Mouse (Mus musculus): ENCODE data around the gene Tap1. TPM values are rescaled to one million over a fixed set of nuclear protein-coding genes. Genes with fewer than 3 reads are reported as not detected.

The Tap1 gene
- 2.4 and 2.7 TPM in 2 replicates for polyA plus RNA-seq (2012; rRNA removed)

GRCm38 (mm10) chr17:34187261-34187916 is at the start of gene Tap1, which contains the start of gene Psmb9:
TSS of gene Tap1 (plus strand) at chr17:34187553.
TSS of gene Psmb9 (minus strand) at chr17:34187764.

GRCm38 (mm10) chr17:34143033-34143432 is 44.3 kb upstream of the Tap1 start, which contains the start of gene H2-DMb2:
TSS of gene H2-DMb2 (plus strand) at chr17:34143307.

GRCm38 (mm10) chr17:34152923-34153322 is 34.4 kb upstream of the Tap1 start, which contains the start of gene H2-DMb1:
TSS of gene H2-DMb1 (plus strand) at chr17:34153072.

GRCm38 (mm10) chr17:34196941-34197894 is 9.9 kb downstream of the Tap1 start, which contains the start of gene Psmb8:
TSS of gene Psmb8 (plus strand) at chr17:34197721.

GRCm38 (mm10) chr17:34203444-34203843 is 16.1 kb downstream of the Tap1 start, which contains the start of gene Tap2:
TSS of gene Tap2 (plus strand) at chr17:34203527.

GRCm38 (mm10) chr17:34238706-34239105 is 51.4 kb downstream of the Tap1 start, which contains the start of gene H2-Ob:
TSS of gene H2-Ob (plus strand) at chr17:34238903.

Other genes with a start within 250 kb of the Tap1 start
- 72.9 and 74.1 TPM in 2 replicates for gene Pfdn6, start 247.2 kb upstream of the Tap1 start, polyA plus RNA-seq (2012; rRNA removed)
- gene Wdr46, start 246.9 kb upstream of the Tap1 start, polyA plus RNA-seq (2012; rRNA removed), result 17.6 and 21.4 TPM in 2 replicates
- 1.0 and 1.2 TPM in 2 replicates for gene B3galt4, start 236.1 kb upstream of the Tap1 start, polyA plus RNA-seq (2012; rRNA removed)
- gene Vps52, start 231.7 kb upstream of the Tap1 start, polyA plus RNA-seq (2012; rRNA removed), result 15.7 and 18.1 TPM in 2 replicates
- 1,154 and 1,315 TPM in 2 replicates for gene Rps18, start 231.6 kb upstream of the Tap1 start, polyA plus RNA-seq (2012; rRNA removed)
- gene H2-K1, start 187.2 kb upstream of the Tap1 start, polyA plus RNA-seq (2012; rRNA removed), result 115 and 137 TPM in 2 replicates
- 9.6 and 10.5 TPM in 2 replicates for gene Ring1, start 162.9 kb upstream of the Tap1 start, polyA plus RNA-seq (2012; rRNA removed)
- 28.0 and 29.0 TPM in 2 replicates for gene H2-Ke6, start 159.5 kb upstream of the Tap1 start, polyA plus RNA-seq (2012; rRNA removed)
- 27.2 and 30.7 TPM in 2 replicates for gene Slc39a7, start 155.9 kb upstream of the Tap1 start, polyA plus RNA-seq (2012; rRNA removed)
- 15.0 and 18.0 TPM in 2 replicates for gene Rxrb, start 155.7 kb upstream of the Tap1 start, polyA plus RNA-seq (2012; rRNA removed)
- gene Col11a2, start 148.1 kb upstream of the Tap1 start, polyA plus RNA-seq (2012; rRNA removed), result 0.27 and 0.33 TPM in 2 replicates
- 0.32 and 0.41 TPM in 2 replicates for gene H2-Oa, start 95.2 kb upstream of the Tap1 start, polyA plus RNA-seq (2012; rRNA removed)
- gene H2-DMa, start 68.0 kb upstream of the Tap1 start, polyA plus RNA-seq (2012; rRNA removed), result 2.2 and 3.2 TPM in 2 replicates
- 53.0 and 53.8 TPM in 2 replicates for gene Brd2, start 64.9 kb upstream of the Tap1 start, polyA plus RNA-seq (2012; rRNA removed)
- gene H2-DMb2, start 44.2 kb upstream of the Tap1 start, polyA plus RNA-seq (2012; rRNA removed), result 0.18 and 0.41 TPM in 2 replicates
- gene H2-DMb1, start 34.5 kb upstream of the Tap1 start, polyA plus RNA-seq (2012; rRNA removed), result 0.68 and 1.0 TPM in 2 replicates
- 5.4 and 6.2 TPM in 2 replicates for gene Psmb9, start 211 bp downstream of the Tap1 start, polyA plus RNA-seq (2012; rRNA removed)
- gene Psmb8, start 10.2 kb downstream of the Tap1 start, polyA plus RNA-seq (2012; rRNA removed), result 10.8 and 12.8 TPM in 2 replicates
- 2.8 and 3.3 TPM in 2 replicates for gene Tap2, start 16.0 kb downstream of the Tap1 start, polyA plus RNA-seq (2012; rRNA removed)
- gene H2-Ob, start 51.4 kb downstream of the Tap1 start, polyA plus RNA-seq (2012; rRNA removed), result 0.12 and 0.17 TPM in 2 replicates
- 1.5 and 1.9 TPM in 2 replicates for gene H2-Ab1, start 70.1 kb downstream of the Tap1 start, polyA plus RNA-seq (2012; rRNA removed)
- 1.1 and 1.2 TPM in 2 replicates for gene H2-Aa, start 100.3 kb downstream of the Tap1 start, polyA plus RNA-seq (2012; rRNA removed)
- 0.48 and 0.78 TPM in 2 replicates for gene H2-Eb1, start 118.3 kb downstream of the Tap1 start, polyA plus RNA-seq (2012; rRNA removed)
- 0.01 TPM in 1 of 2 replicates, not detected in the other for gene H2-Eb2, start 138.1 kb downstream of the Tap1 start, polyA plus RNA-seq (2012; rRNA removed)
- gene Btnl2, start 167.3 kb downstream of the Tap1 start, polyA plus RNA-seq (2012; rRNA removed), result 0.03 TPM in 2 replicates
- gene Btnl1, start 189.6 kb downstream of the Tap1 start, polyA plus RNA-seq (2012; rRNA removed), result not detected in 2 replicates
- 0.15 and 0.23 TPM in 2 replicates for gene BC051142, start 211.3 kb downstream of the Tap1 start, polyA plus RNA-seq (2012; rRNA removed)